Mouse (Mus musculus): ENCODE measurements at regions not wholly inside any gene's neighbourhood (a gene's known extent, or its start where the extent isn't known, plus 50 kb on each side); places are given as distances from the start of the nearest gene placed in this dataset. TPM values are rescaled to one million over a fixed set of nuclear protein-coding genes. Genes with fewer than 3 reads are reported as not detected.

GRCm38 (mm10) chr11:92018419-92018818 is 441.1 kb upstream of the Kif2b start:
- ATAC-seq (replicated peaks; ENCODE audit: low FRiP score) = no peak
- H3K9me3 ChIP-seq (ENCODE audit: control insufficient read depth, low read length) = no peaks in the 10 kb centered on the region
- no peak overlapping the region for H3K4me2 ChIP-seq (ENCODE audit: low read depth, low read length, severe bottlenecking)
- H3K4me3 ChIP-seq (ENCODE audit: low read depth, low read length) = no peak overlapping the region
- no peak overlapping the region for H3K27ac ChIP-seq (ENCODE audit: low read depth, low read length)
- DNase-seq (ENCODE audit: low spot score) = no peak
- H3K4me1 ChIP-seq (replicated peaks; ENCODE audit: control insufficient read depth, insufficient read depth, low read length) = no peaks in the 10 kb centered on the region
- H3K36me3 ChIP-seq (ENCODE audit: control insufficient read depth, insufficient read depth, low read length) = no peaks in the 10 kb centered on the region
- 79% methylated on average over 3 of the region's 3 CpGs for WGBS
- no peaks in the 10 kb centered on the region for H3K27me3 ChIP-seq (ENCODE audit: control insufficient read depth, insufficient read depth, low read length)
- H3K9ac ChIP-seq (ENCODE audit: low read length) = no peak overlapping the region

- H3K4me1 ChIP-seq (replicated peaks; ENCODE audit: control insufficient read depth, insufficient read depth, low read length) = no peaks in the 10 kb centered on the region
- no peak overlapping the region for H3K4me3 ChIP-seq (ENCODE audit: low read depth, low read length)
- H3K9ac ChIP-seq (ENCODE audit: low read length) = no peak overlapping the region
- H3K27me3 ChIP-seq (ENCODE audit: control insufficient read depth, insufficient read depth, low read length) = no peaks in the 10 kb centered on the region
- ATAC-seq (replicated peaks; ENCODE audit: low FRiP score) (no peak), DNase-seq (ENCODE audit: low spot score) (no peak)
- no peaks in the 10 kb centered on the region for H3K36me3 ChIP-seq (ENCODE audit: control insufficient read depth, insufficient read depth, low read length)
- H3K9me3 ChIP-seq (ENCODE audit: control insufficient read depth, low read length) = no peaks in the 10 kb centered on the region
- WGBS = 82% methylated on average over 3 of the region's 3 CpGs
- no peak overlapping the region for H3K27ac ChIP-seq (ENCODE audit: low read depth, low read length)
- H3K4me2 ChIP-seq (ENCODE audit: low read depth, low read length, severe bottlenecking) = no peak overlapping the region
These were observed 433.9 kb upstream of the Kif2b start for GRCm38 (mm10) chr11:92011284-92011683.

- no peak overlapping the region for H3K9ac ChIP-seq (ENCODE audit: low read length)
- WGBS = 86% methylated on average over 2 of the region's 2 CpGs
- ATAC-seq (replicated peaks; ENCODE audit: low FRiP score) (no peak), DNase-seq (ENCODE audit: low spot score) (no peak)
- H3K4me1 ChIP-seq (replicated peaks; ENCODE audit: control insufficient read depth, insufficient read depth, low read length) = no peaks in the 10 kb centered on the region
- H3K4me3 ChIP-seq (ENCODE audit: low read depth, low read length) = no peak overlapping the region
- no peaks in the 10 kb centered on the region for H3K36me3 ChIP-seq (ENCODE audit: control insufficient read depth, insufficient read depth, low read length)
- no peak overlapping the region for H3K4me2 ChIP-seq (ENCODE audit: low read depth, low read length, severe bottlenecking)
- H3K27me3 ChIP-seq (ENCODE audit: control insufficient read depth, insufficient read depth, low read length) = no peaks in the 10 kb centered on the region
- no peaks in the 10 kb centered on the region for H3K9me3 ChIP-seq (ENCODE audit: control insufficient read depth, low read length)
- H3K27ac ChIP-seq (ENCODE audit: low read depth, low read length) = no peak overlapping the region
These were observed 418.2 kb upstream of the Kif2b start for GRCm38 (mm10) chr11:91995524-91995923.

GRCm38 (mm10) chr11:91969531-91969930 is 392.2 kb upstream of the Kif2b start:
- ATAC-seq (replicated peaks; ENCODE audit: low FRiP score) (no peak), DNase-seq (ENCODE audit: low spot score) (no peak)
- Histone ChIP-seq H3K4me3 (ENCODE audit: low read depth, low read length) (no peak overlapping the region), H3K9me3 (ENCODE audit: control insufficient read depth, low read length) (no peaks in the 10 kb centered on the region), H3K27ac (ENCODE audit: low read depth, low read length) (no peak overlapping the region), H3K9ac (ENCODE audit: low read length) (no peak overlapping the region), H3K36me3 (ENCODE audit: control insufficient read depth, insufficient read depth, low read length) (no peaks in the 10 kb centered on the region), H3K4me1 (replicated peaks; ENCODE audit: control insufficient read depth, insufficient read depth, low read length) (no peaks in the 10 kb centered on the region), H3K27me3 (ENCODE audit: control insufficient read depth, insufficient read depth, low read length) (no peaks in the 10 kb centered on the region), H3K4me2 (ENCODE audit: low read depth, low read length, severe bottlenecking) (no peak overlapping the region)
- 91% methylated on average over 2 of the region's 2 CpGs for WGBS

- Histone ChIP-seq H3K36me3 (ENCODE audit: control insufficient read depth, insufficient read depth, low read length) (no peaks in the 10 kb centered on the region), H3K9ac (ENCODE audit: low read length) (no peak overlapping the region), H3K4me1 (replicated peaks; ENCODE audit: control insufficient read depth, insufficient read depth, low read length) (no peaks in the 10 kb centered on the region), H3K4me3 (ENCODE audit: low read depth, low read length) (no peak overlapping the region), H3K27me3 (ENCODE audit: control insufficient read depth, insufficient read depth, low read length) (no peaks in the 10 kb centered on the region), H3K4me2 (ENCODE audit: low read depth, low read length, severe bottlenecking) (no peak overlapping the region), H3K9me3 (ENCODE audit: control insufficient read depth, low read length) (no peaks in the 10 kb centered on the region), H3K27ac (ENCODE audit: low read depth, low read length) (no peak overlapping the region)
- WGBS = 89% methylated on average over 2 of the region's 2 CpGs
- DNase-seq (ENCODE audit: low spot score) (no peak), ATAC-seq (replicated peaks; ENCODE audit: low FRiP score) (no peak)
These were observed 367.0 kb upstream of the Kif2b start for GRCm38 (mm10) chr11:91944336-91944735.

Small RNA genes in the stretch of these regions (microRNA-seq; reads per million reads assigned to microRNA genes)
- not detected for gene Gm22702 (ENCODE audit: insufficient number of aligned reads)

All from forebrain, embryonic 11.5 days (tissue).